Mouse (Mus musculus) heart, embryonic 11.5 days (tissue): ENCODE measurements around the gene Pmepa1. TPM values are rescaled to one million over a fixed set of nuclear protein-coding genes. Genes with fewer than 3 reads are reported as not detected.

Experiments
- ATAC-seq: fragments of 200-750 bp; cut with Nextera tagmentation; replicated peaks from 2 replicates; pipeline ENCODE4 v1.8.0; 2017; ENCODE audit warnings: moderate library complexity; ENCODE audit not compliant: insufficient number of reproducible peaks, low FRiP score, low TSS enrichment
- H3K27ac ChIP-seq: fragments of 300-500 bp; sonication (generic); 2 replicates; pipeline ENCODE4 v1.5.1; 2014; ENCODE audit warnings: mild to moderate bottlenecking, low read depth, low read length
- H3K27me3 ChIP-seq: fragments of 300-500 bp; sonication (generic); 2 replicates; pipeline ENCODE4 v1.6.1; 2014; ENCODE audit warnings: mild to moderate bottlenecking, low read length, mixed read lengths; ENCODE audit not compliant: control insufficient read depth, insufficient read depth
- H3K36me3 ChIP-seq: fragments of 300-500 bp; sonication (generic); 2 replicates; pipeline ENCODE4 v1.6.1; 2014; ENCODE audit warnings: mild to moderate bottlenecking, low read length, moderate library complexity, mixed read lengths; ENCODE audit not compliant: control insufficient read depth, insufficient read depth
- H3K4me1 ChIP-seq: fragments of 300-500 bp; sonication (generic); 2 replicates; pipeline ENCODE4 v1.6.1; 2014; ENCODE audit warnings: low read length; ENCODE audit not compliant: control insufficient read depth, insufficient read depth
- H3K4me2 ChIP-seq: fragments of 300-500 bp; sonication (generic); 2 replicates; pipeline ENCODE4 v1.6.1; 2014; ENCODE audit warnings: mild to moderate bottlenecking, moderate library complexity
- H3K4me3 ChIP-seq: fragments of 300-500 bp; sonication (generic); 2 replicates; pipeline ENCODE4 v1.5.1; 2014; ENCODE audit warnings: low read depth, low read length
- H3K9ac ChIP-seq: fragments of 300-500 bp; sonication (generic); 2 replicates; pipeline ENCODE4 v1.6.1; 2014; ENCODE audit warnings: mild to moderate bottlenecking, low read depth, low read length, moderate library complexity
- H3K9me3 ChIP-seq: fragments of 300-500 bp; sonication (generic); replicated peaks from 2 replicates; pipeline ENCODE4 v1.6.1; 2016; ENCODE audit warnings: low read length; ENCODE audit not compliant: control insufficient read depth
- WGBS: fragments of 180-500 bp; shearing (Covaris S2); extraction: QIAGEN DNeasy Blood & Tissue Kit; methylation state at CpG from one replicate; pipeline ENCODE4 v1.1.7; 2014; ENCODE audit not compliant: insufficient replicate concordance; 5-methylcytosine and 5-hydroxymethylcytosine counted together
- polyA plus RNA-seq: library from polyadenylated mRNA; unstranded; fragments of >200 nt; fragmentation: Nextera tagmentation; extraction: Ambion mirVana; gene quantifications from 2 replicates; pipeline ENCODE4 v1.2.1, GENCODE M21; 2014

The Pmepa1 gene
- polyA plus RNA-seq, 1 experiment from 2014 or later: 4.7 TPM

DNA sequence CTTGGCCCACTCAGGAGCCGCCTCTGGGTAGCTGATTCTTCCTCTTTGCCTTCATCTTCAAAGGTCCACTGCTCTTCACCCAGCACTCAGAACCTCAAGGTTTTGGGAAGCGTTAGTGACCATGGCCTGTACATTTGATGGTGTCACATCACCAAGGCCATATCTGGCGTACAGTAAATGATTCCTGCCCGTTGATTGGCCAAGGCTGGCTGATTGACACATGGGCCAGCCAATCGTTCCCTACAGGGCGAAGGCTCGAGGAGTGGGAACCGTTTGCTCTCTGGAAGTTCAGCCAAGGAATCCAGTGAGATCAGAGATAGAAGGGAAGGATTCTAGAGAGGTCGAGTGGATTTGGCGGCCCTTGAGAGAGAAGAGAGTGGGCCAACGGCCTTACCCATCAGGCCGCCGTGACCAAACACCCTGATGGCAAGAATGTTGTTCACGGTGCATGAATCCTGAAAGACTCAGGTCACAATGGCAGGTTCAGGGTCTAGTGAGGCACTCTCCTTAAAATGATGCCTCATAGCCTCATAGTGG lies 70.7 kb downstream of the Pmepa1 start:
- 91% methylated on average over 14 of the region's 14 CpGs for WGBS
- no peak overlapping the region for H3K27ac ChIP-seq
- H3K27me3 ChIP-seq: no peaks in the 10 kb centered on the region
- H3K4me3 ChIP-seq: no peak overlapping the region
- H3K4me2 ChIP-seq: no peak overlapping the region
- H3K9ac ChIP-seq: no peak overlapping the region
- H3K9me3 ChIP-seq: no peaks in the 10 kb centered on the region; the same call in 1 of the 2 replicates
- ATAC-seq: no peak
- no peaks in the 10 kb centered on the region for H3K4me1 ChIP-seq
- no peaks in the 10 kb centered on the region for H3K36me3 ChIP-seq

DNA sequence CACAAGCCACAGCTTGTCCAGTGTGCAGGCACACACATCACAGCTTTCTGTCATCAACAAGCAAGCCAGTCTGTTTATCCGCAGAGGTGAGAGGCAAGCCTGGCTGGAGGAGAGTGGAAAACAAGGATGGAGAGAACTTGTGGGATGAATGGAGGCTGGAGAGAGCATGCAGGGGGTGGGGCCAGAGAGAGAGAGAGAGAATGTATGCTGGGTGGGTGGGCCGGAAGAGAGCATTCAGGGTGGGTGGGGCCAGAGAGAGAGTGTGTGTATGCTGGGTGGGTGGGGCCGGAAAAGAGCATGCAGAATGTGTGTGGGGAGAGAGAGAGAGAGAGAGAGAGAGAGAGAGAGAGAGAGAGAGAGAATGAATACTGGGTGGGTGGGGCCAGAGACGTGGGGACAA lies 71.7 kb downstream of the Pmepa1 start:
- H3K9me3 ChIP-seq: no peaks in the 10 kb centered on the region; the same call in 1 of the 2 replicates
- H3K4me2 ChIP-seq: no peak overlapping the region
- no peaks in the 10 kb centered on the region for H3K27me3 ChIP-seq
- no peaks in the 10 kb centered on the region for H3K4me1 ChIP-seq
- ATAC-seq: no peak
- H3K27ac ChIP-seq: no peak overlapping the region
- H3K4me3 ChIP-seq: no peak overlapping the region
- no peaks in the 10 kb centered on the region for H3K36me3 ChIP-seq
- H3K9ac ChIP-seq: no peak overlapping the region
- 68% methylated on average over 4 of the region's 4 CpGs for WGBS

DNA sequence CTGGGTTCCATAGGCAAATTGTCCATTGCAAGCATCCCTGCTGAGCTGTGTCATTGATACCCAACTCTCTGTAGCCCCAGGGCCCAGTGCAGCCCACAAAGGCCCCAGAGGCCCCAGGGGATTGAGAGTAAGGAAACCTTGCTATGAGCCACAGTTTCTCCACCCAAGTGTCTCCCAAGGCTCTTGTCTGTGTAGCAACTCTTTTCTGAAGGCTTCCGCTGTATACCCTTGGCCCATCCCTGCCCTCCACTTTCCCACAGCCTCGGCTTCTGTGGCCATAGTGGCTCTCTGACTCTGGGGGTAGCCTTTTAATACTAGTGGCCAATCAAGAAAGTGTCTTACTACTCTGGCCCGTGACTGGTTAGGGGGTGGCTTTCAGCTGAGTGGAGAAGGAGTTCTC lies 72.6 kb downstream of the Pmepa1 start:
- H3K36me3 ChIP-seq: no peaks in the 10 kb centered on the region
- H3K27me3 ChIP-seq: no peaks in the 10 kb centered on the region
- H3K9ac ChIP-seq: no peak overlapping the region
- H3K27ac ChIP-seq: no peak overlapping the region
- ATAC-seq: no peak
- no peaks in the 10 kb centered on the region for H3K4me1 ChIP-seq
- no peaks in the 10 kb centered on the region; the same call in 1 of the 2 replicates for H3K9me3 ChIP-seq
- no peak overlapping the region for H3K4me2 ChIP-seq
- 78% methylated on average over 3 of the region's 3 CpGs for WGBS
- H3K4me3 ChIP-seq: no peak overlapping the region

DNA sequence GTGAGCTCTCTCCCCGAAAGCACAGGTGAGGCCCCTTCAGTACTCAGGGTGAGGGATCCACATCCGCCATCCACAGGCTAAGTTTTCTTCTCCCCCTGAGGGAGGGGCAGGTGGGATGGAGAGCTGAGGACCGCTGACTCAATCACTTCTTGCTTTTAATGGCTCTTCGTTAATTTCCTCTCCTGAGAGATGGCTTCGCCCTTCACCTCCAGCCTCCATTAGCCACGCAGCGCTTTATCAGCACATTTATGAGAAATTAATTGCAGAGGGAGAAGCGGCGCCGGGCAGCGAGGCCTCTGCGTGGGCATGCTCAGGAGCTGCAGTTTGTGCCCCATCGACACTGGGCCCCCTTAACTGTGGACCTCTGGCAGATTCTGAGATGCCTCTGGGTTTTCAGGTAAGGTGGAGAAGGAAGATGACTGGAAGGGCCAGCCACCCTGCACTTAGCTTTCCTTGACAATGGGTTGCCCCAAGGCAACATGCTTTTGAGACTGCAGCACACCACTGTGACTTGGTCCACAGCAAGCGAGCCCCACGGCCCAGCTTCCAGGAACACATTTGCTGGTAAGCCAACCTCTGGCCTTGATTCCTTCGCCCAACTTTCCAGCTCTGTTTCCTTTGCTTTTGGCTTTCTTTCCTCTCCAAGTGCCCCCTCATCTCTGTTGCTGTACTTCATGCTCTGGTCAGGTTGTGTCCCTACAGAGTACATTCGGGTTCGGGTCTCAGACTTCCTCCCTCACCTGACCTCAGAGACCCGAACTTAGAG lies 73.2 kb downstream of the Pmepa1 start:
- no peak overlapping the region for H3K9ac ChIP-seq
- WGBS: 87% methylated on average over 19 of the region's 19 CpGs
- no peaks in the 10 kb centered on the region for H3K27me3 ChIP-seq
- no peak for ATAC-seq
- no peak overlapping the region for H3K4me2 ChIP-seq
- H3K9me3 ChIP-seq: no peaks in the 10 kb centered on the region; the same call in 1 of the 2 replicates
- no peak overlapping the region for H3K27ac ChIP-seq
- no peak overlapping the region for H3K4me3 ChIP-seq
- H3K4me1 ChIP-seq: no peaks in the 10 kb centered on the region
- H3K36me3 ChIP-seq: no peaks in the 10 kb centered on the region

DNA sequence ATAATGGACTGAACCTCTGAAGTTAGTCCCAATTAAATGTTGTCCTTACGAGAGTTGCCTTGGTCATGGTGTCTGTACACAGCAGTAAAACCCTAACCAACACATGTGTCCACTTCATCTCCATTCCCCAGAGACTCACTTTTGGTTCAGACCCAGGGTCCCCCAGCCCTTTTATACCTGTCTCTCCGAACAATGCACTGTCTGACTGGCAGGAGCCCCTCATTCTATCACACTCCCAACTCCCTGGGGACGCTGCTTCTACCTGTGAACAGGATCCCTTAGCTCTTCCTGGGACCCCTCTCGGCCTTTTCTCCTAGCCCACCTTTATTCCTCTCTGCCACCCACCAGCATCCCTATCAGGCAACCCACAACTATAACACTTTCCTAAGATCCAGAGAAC lies 81.5 kb downstream of the Pmepa1 start:
- H3K4me2 ChIP-seq: no peak overlapping the region
- WGBS: 75% methylated on average over 4 of the region's 4 CpGs
- no peak overlapping the region for H3K27ac ChIP-seq
- no peaks in the 10 kb centered on the region for H3K27me3 ChIP-seq
- H3K36me3 ChIP-seq: no peaks in the 10 kb centered on the region
- no peaks in the 10 kb centered on the region for H3K4me1 ChIP-seq
- no peak for ATAC-seq
- no peak overlapping the region for H3K9ac ChIP-seq
- no peak overlapping the region for H3K4me3 ChIP-seq
- H3K9me3 ChIP-seq: no peaks in the 10 kb centered on the region

DNA sequence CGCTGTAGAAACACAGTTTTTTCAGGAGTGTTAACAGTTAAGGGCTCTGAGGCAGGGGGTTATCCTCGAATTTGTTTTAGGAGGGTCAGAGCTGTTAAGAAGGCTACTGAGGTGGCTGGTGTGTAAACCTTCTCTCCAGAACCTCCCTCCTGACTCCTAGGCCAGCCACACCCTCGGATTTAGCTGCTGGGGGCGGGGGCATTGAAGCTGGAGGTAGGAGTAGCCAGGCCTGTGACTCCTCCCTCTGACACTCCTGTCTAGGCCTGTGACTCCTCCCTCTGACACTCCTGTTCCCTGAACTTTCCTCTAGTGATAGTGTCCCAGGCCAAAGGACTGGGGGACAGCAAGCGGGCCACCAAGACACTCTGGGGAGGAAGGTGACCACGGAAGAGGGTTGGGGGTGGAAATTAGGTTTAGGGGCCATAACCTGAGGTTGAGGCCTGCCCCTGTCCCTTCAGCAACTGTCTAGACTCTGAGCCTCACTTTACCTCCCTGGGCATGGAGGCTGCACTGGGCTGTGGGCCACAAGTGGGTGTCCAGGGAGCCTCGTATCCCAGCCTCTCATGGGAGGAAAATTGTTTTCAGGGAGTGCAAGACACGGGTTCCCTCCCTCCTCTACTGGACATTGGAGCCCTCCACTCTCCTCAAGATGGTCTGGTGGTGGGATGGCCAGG lies 89.0 kb downstream of the Pmepa1 start:
- Histone ChIP-seq H3K27ac (no peak overlapping the region), H3K4me2 (no peak overlapping the region)
- ATAC-seq: no peak

DNA sequence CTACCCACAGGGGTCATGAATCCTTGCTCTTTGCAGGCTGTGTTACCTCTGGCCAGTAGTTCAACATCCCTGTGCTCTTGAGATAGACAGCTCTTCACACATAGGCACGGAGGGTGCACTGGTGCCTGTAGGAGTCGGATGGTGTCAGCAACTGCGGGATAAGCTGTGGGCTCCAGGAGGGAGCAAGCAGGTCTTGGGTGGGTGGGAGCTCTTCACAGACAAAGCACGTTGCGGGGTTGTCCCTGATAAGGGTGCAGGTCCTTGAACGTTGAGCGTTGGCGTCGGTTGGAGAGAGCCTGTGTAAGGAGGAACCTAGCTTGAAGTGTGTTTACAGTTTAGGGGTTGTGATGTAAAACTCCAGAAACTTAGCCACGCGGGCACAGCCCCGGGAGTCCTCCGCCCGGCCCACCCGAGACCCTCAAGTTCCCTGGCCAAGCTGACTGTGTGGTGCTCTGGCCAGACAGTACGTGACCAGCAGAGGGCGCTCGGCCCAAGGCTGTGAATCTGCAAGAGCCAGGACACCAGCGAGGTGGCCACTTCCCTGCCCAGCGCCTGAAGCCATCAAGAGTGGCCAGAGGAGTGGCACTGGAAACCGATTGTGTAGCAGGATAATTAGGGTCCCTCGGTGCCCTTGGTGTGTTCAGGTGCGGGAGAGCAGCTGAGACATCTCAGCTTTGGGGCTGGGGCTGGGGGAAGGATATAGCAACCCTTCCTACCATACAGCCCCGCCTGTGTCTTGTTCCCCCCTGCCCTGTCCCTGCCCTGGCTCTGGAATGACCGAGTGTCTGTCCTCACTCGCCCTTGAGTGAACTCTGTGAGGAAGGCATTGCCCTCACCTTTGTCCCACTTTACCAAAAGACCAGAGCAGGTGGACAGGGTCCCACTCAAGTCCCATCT lies 90.0 kb downstream of the Pmepa1 start:
- Histone ChIP-seq H3K27me3 (peaks cover 13% of the 10 kb centered on the region), H3K4me3 (no peak overlapping the region), H3K9ac (no peak overlapping the region), H3K9me3 (no peaks in the 10 kb centered on the region), H3K4me2 (no peak overlapping the region), H3K4me1 (no peaks in the 10 kb centered on the region), H3K27ac (no peak overlapping the region), H3K36me3 (no peaks in the 10 kb centered on the region)
- peak; percentile 55 for ATAC-seq
- 26% methylated on average over 26 of the region's 26 CpGs for WGBS

More for the DNA sequence above, 89.0 kb downstream of the Pmepa1 start:
- Histone ChIP-seq H3K9ac (no peak overlapping the region), H3K4me3 (no peak overlapping the region), H3K27me3 (peaks cover 13% of the 10 kb centered on the region), H3K4me1 (no peaks in the 10 kb centered on the region), H3K36me3 (no peaks in the 10 kb centered on the region), H3K9me3 (no peaks in the 10 kb centered on the region)
- 29% methylated on average over 8 of the region's 8 CpGs for WGBS

DNA sequence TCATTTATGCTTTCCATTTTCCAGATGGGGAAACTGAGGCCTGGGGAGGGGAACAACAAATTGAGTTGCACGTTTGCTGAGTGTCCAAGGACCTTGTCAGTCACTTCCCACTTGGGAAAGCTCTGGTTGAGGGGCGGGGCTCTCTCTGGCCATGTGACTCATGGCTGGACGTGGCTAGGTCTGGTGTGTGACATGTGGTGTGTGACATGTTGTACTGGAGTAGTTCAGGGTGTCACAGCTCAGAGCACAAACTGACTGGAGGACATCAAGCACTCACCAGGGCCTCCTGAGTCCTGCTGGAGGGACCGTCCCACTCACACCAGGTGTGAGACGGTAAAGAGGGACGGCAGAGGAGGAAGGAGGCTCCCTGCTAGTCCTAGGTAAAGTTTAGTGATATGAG lies 91.1 kb downstream of the Pmepa1 start:
- Histone ChIP-seq H3K4me2 (no peak overlapping the region), H3K36me3 (no peaks in the 10 kb centered on the region), H3K27ac (no peak overlapping the region), H3K4me1 (no peaks in the 10 kb centered on the region), H3K9me3 (no peaks in the 10 kb centered on the region), H3K27me3 (peaks cover 13% of the 10 kb centered on the region), H3K9ac (no peak overlapping the region), H3K4me3 (no peak overlapping the region)
- WGBS: 58% methylated on average over 6 of the region's 6 CpGs
- ATAC-seq: no peak
